Mouse (Mus musculus) midbrain, embryonic 15.5 days (tissue): ENCODE measurements at regions not wholly inside any gene's neighbourhood (a gene's known extent, or its start where the extent isn't known, plus 50 kb on each side); places are given as distances from the start of the nearest gene placed in this dataset.

Experiments used
- ATAC-seq: fragments of 200-750 bp; cut with Nextera tagmentation; replicated peaks from 2 replicates; pipeline ENCODE4 v1.8.0; 2017; ENCODE audit warnings: moderate TSS enrichment
- H3K27ac ChIP-seq: fragments of 300-500 bp; sonication (generic); 2 replicates; pipeline ENCODE4 v1.5.1; 2015; ENCODE audit warnings: mild to moderate bottlenecking, inconsistent platforms
- H3K27me3 ChIP-seq: fragments of 300-500 bp; sonication (generic); replicated peaks from 2 replicates; pipeline ENCODE4 v1.6.1; 2015; ENCODE audit warnings: inconsistent platforms
- H3K36me3 ChIP-seq: fragments of 300-500 bp; sonication (generic); replicated peaks from 2 replicates; pipeline ENCODE4 v1.6.1; 2015; ENCODE audit warnings: inconsistent platforms
- H3K4me1 ChIP-seq: fragments of 300-500 bp; sonication (generic); 2 replicates; pipeline ENCODE4 v1.6.1; 2015; ENCODE audit warnings: inconsistent platforms
- H3K4me2 ChIP-seq: fragments of 300-500 bp; sonication (generic); 2 replicates; pipeline ENCODE4 v1.6.1; 2015; ENCODE audit warnings: inconsistent platforms, mild to moderate bottlenecking, moderate library complexity
- H3K4me3 ChIP-seq: fragments of 300-500 bp; sonication (generic); 2 replicates; pipeline ENCODE4 v1.5.1; 2015; ENCODE audit warnings: mild to moderate bottlenecking, inconsistent platforms
- H3K9ac ChIP-seq: fragments of 300-500 bp; sonication (generic); 2 replicates; pipeline ENCODE4 v1.6.1; 2015; ENCODE audit warnings: mild to moderate bottlenecking, inconsistent platforms
- H3K9me3 ChIP-seq: fragments of 300-500 bp; sonication (generic); 2 replicates; pipeline ENCODE4 v1.6.1; 2016; ENCODE audit warnings: inconsistent platforms
- WGBS: fragments of 180-500 bp; shearing (Covaris S2); methylation state at CpG from one replicate; pipeline ENCODE4 v1.1.7; 2015; ENCODE audit warnings: mixed read lengths; 5-methylcytosine and 5-hydroxymethylcytosine counted together

GRCm38 (mm10) chr13:28455878-28456277 is 198.6 kb downstream of the Gm11361 start:
- no peak for ATAC-seq
- H3K4me1 ChIP-seq: peaks cover 14% of the 10 kb centered on the region
- no peak overlapping the region for H3K4me2 ChIP-seq
- no peaks in the 10 kb centered on the region for H3K27me3 ChIP-seq
- no peak overlapping the region for H3K4me3 ChIP-seq
- H3K9ac ChIP-seq: no peak overlapping the region
- no peaks in the 10 kb centered on the region for H3K36me3 ChIP-seq
- H3K27ac ChIP-seq: no peak overlapping the region
- H3K9me3 ChIP-seq: no peaks in the 10 kb centered on the region
- WGBS: 92% methylated on average over 3 of the region's 3 CpGs

GRCm38 (mm10) chr13:28455016-28455415 is 197.7 kb downstream of the Gm11361 start:
- ATAC-seq: no peak
- H3K4me2 ChIP-seq: no peak overlapping the region
- H3K4me3 ChIP-seq: no peak overlapping the region
- H3K9me3 ChIP-seq: no peaks in the 10 kb centered on the region
- H3K27ac ChIP-seq: 0 out of 2 replicates have a peak overlapping the region, but pooled peaks have one; percentile 39
- H3K27me3 ChIP-seq: no peaks in the 10 kb centered on the region
- no peaks in the 10 kb centered on the region for H3K36me3 ChIP-seq
- 48% methylated on average over 10 of the region's 10 CpGs for WGBS
- no peak overlapping the region for H3K9ac ChIP-seq
- peaks cover 18% of the 10 kb centered on the region for H3K4me1 ChIP-seq

- Histone ChIP-seq H3K4me2 (no peak overlapping the region), H3K4me1 (peaks cover 18% of the 10 kb centered on the region), H3K27me3 (no peaks in the 10 kb centered on the region), H3K4me3 (no peak overlapping the region), H3K36me3 (no peaks in the 10 kb centered on the region), H3K27ac (peak overlapping the region; percentile 36; the same call in 1 of the 2 replicates), H3K9ac (no peak overlapping the region), H3K9me3 (no peaks in the 10 kb centered on the region)
- 31% methylated on average over 14 of the region's 14 CpGs for WGBS
- ATAC-seq: peak; percentile 50; the same call in 1 of the 2 replicates
These were observed 193.5 kb downstream of the Gm11361 start for GRCm38 (mm10) chr13:28450699-28451445.

GRCm38 (mm10) chr13:28449026-28449425 is 191.7 kb downstream of the Gm11361 start:
- 94% methylated on average over 1 of the region's 1 CpGs for WGBS
- ATAC-seq: no peak
- H3K27me3 ChIP-seq: no peaks in the 10 kb centered on the region
- H3K9ac ChIP-seq: no peak overlapping the region
- H3K9me3 ChIP-seq: no peaks in the 10 kb centered on the region
- H3K27ac ChIP-seq: no peak overlapping the region
- H3K36me3 ChIP-seq: no peaks in the 10 kb centered on the region
- no peak overlapping the region for H3K4me2 ChIP-seq
- H3K4me3 ChIP-seq: no peak overlapping the region
- H3K4me1 ChIP-seq: peaks cover 7% of the 10 kb centered on the region; the same call in 1 of the 2 replicates

GRCm38 (mm10) chr13:28442250-28442649 is 184.9 kb downstream of the Gm11361 start:
- Histone ChIP-seq H3K27ac (no peak overlapping the region), H3K27me3 (no peaks in the 10 kb centered on the region), H3K36me3 (no peaks in the 10 kb centered on the region), H3K9me3 (no peaks in the 10 kb centered on the region), H3K9ac (no peak overlapping the region), H3K4me1 (no peaks in the 10 kb centered on the region), H3K4me2 (no peak overlapping the region), H3K4me3 (no peak overlapping the region)
- ATAC-seq: no peak

GRCm38 (mm10) chr13:28433445-28433844 is 176.1 kb downstream of the Gm11361 start:
- H3K4me3 ChIP-seq: no peak overlapping the region
- no peak for ATAC-seq
- H3K27ac ChIP-seq: no peak overlapping the region
- H3K9ac ChIP-seq: no peak overlapping the region
- WGBS: 78% methylated on average over 2 of the region's 2 CpGs
- H3K9me3 ChIP-seq: no peaks in the 10 kb centered on the region
- no peaks in the 10 kb centered on the region for H3K4me1 ChIP-seq
- H3K36me3 ChIP-seq: no peaks in the 10 kb centered on the region
- no peaks in the 10 kb centered on the region for H3K27me3 ChIP-seq
- H3K4me2 ChIP-seq: no peak overlapping the region

- Histone ChIP-seq H3K27me3 (no peaks in the 10 kb centered on the region), H3K4me3 (no peak overlapping the region), H3K9ac (no peak overlapping the region), H3K4me1 (no peaks in the 10 kb centered on the region), H3K9me3 (no peaks in the 10 kb centered on the region), H3K4me2 (no peak overlapping the region), H3K36me3 (no peaks in the 10 kb centered on the region), H3K27ac (no peak overlapping the region)
- no peak for ATAC-seq
- 79% methylated on average over 2 of the region's 2 CpGs for WGBS
These were observed 174.7 kb downstream of the Gm11361 start for GRCm38 (mm10) chr13:28432017-28432416.

GRCm38 (mm10) chr13:28426085-28426484 is 168.8 kb downstream of the Gm11361 start:
- WGBS: 75% methylated on average over 4 of the region's 4 CpGs
- Histone ChIP-seq H3K9me3 (no peaks in the 10 kb centered on the region), H3K27ac (no peak overlapping the region), H3K36me3 (no peaks in the 10 kb centered on the region), H3K4me1 (peaks cover 7% of the 10 kb centered on the region), H3K4me2 (no peak overlapping the region), H3K27me3 (no peaks in the 10 kb centered on the region), H3K4me3 (no peak overlapping the region), H3K9ac (no peak overlapping the region)
- no peak for ATAC-seq

GRCm38 (mm10) chr13:28425116-28425515 is 167.8 kb downstream of the Gm11361 start:
- Histone ChIP-seq H3K27me3 (no peaks in the 10 kb centered on the region), H3K4me1 (peaks cover 13% of the 10 kb centered on the region), H3K9me3 (no peaks in the 10 kb centered on the region), H3K27ac (no peak overlapping the region), H3K36me3 (no peaks in the 10 kb centered on the region), H3K4me3 (no peak overlapping the region), H3K9ac (no peak overlapping the region), H3K4me2 (no peak overlapping the region)
- no peak for ATAC-seq
- 64% methylated on average over 3 of the region's 3 CpGs for WGBS

- no peak for ATAC-seq
- no peak overlapping the region for H3K4me3 ChIP-seq
- H3K27me3 ChIP-seq: no peaks in the 10 kb centered on the region
- no peak overlapping the region for H3K4me2 ChIP-seq
- H3K36me3 ChIP-seq: no peaks in the 10 kb centered on the region
- H3K27ac ChIP-seq: no peak overlapping the region
- H3K9me3 ChIP-seq: no peaks in the 10 kb centered on the region
- H3K9ac ChIP-seq: no peak overlapping the region
- WGBS: 45% methylated on average over 8 of the region's 8 CpGs
- H3K4me1 ChIP-seq: peaks cover 18% of the 10 kb centered on the region
These were observed 167.2 kb downstream of the Gm11361 start for GRCm38 (mm10) chr13:28424446-28425059.

- no peak overlapping the region for H3K4me3 ChIP-seq
- no peak overlapping the region for H3K27ac ChIP-seq
- H3K9ac ChIP-seq: no peak overlapping the region
- peaks cover 51% of the 10 kb centered on the region for H3K4me1 ChIP-seq
- no peaks in the 10 kb centered on the region for H3K27me3 ChIP-seq
- no peaks in the 10 kb centered on the region for H3K9me3 ChIP-seq
- no peaks in the 10 kb centered on the region for H3K36me3 ChIP-seq
- 79% methylated on average over 3 of the region's 3 CpGs for WGBS
- ATAC-seq: no peak
- H3K4me2 ChIP-seq: no peak overlapping the region
These were observed 164.0 kb downstream of the Gm11361 start for GRCm38 (mm10) chr13:28421309-28421708.

- H3K4me3 ChIP-seq: peak overlapping the region; percentile 39
- peak overlapping the region; percentile 16 for H3K9ac ChIP-seq
- no peaks in the 10 kb centered on the region for H3K9me3 ChIP-seq
- peaks cover 56% of the 10 kb centered on the region for H3K4me1 ChIP-seq
- H3K4me2 ChIP-seq: peak overlapping the region; percentile 52
- H3K36me3 ChIP-seq: no peaks in the 10 kb centered on the region
- ATAC-seq: no peak
- 75% methylated on average over 3 of the region's 3 CpGs for WGBS
- no peaks in the 10 kb centered on the region for H3K27me3 ChIP-seq
- H3K27ac ChIP-seq: peak overlapping the region; percentile 93
These were observed 163.3 kb downstream of the Gm11361 start for GRCm38 (mm10) chr13:28420636-28421035.

GRCm38 (mm10) chr13:28419950-28420381 is 162.6 kb downstream of the Gm11361 start:
- H3K36me3 ChIP-seq: no peaks in the 10 kb centered on the region
- peak overlapping the region; percentile 52 for H3K4me2 ChIP-seq
- WGBS: 20% methylated on average over 16 of the region's 16 CpGs
- no peaks in the 10 kb centered on the region for H3K9me3 ChIP-seq
- H3K27me3 ChIP-seq: no peaks in the 10 kb centered on the region
- H3K27ac ChIP-seq: peak overlapping the region; percentile 93
- H3K4me1 ChIP-seq: peaks cover 59% of the 10 kb centered on the region
- peak overlapping the region; percentile 45 for H3K9ac ChIP-seq
- peak overlapping the region; percentile 39 for H3K4me3 ChIP-seq
- peak; percentile 57 for ATAC-seq
